Mouse (Mus musculus) embryo, embryonic 10.5 days (tissue): Measurements from ENCODE around the gene Pard6b.
"Not testable (repeated sequence)": the region's sequence is repeated elsewhere in the genome, so short reads cannot be mapped to it uniquely, and the experiment has no call there.

Experiments
- DNase-seq: peaks from one replicate; pipeline ENCODE4 v3.0.0-alpha.2; 2015; ENCODE audit warnings: low spot score

The Pard6b gene

GRCm38 (mm10) chr2:168080431-168081246, at the start of gene Pard6b:
Pard6b (plus strand) TSS chr2:168081004.
- peak; percentile 98 for DNase-seq

- DNase-seq: no peak
Measured at GRCm38 (mm10) chr2:168031842-168032241, 49.0 kb upstream of the Pard6b start.

GRCm38 (mm10) chr2:168033905-168034304, 46.9 kb upstream of the Pard6b start:
- DNase-seq: no peak

GRCm38 (mm10) chr2:168035907-168036306, 44.9 kb upstream of the Pard6b start:
- DNase-seq: no peak

GRCm38 (mm10) chr2:168037063-168037462, 43.7 kb upstream of the Pard6b start:
- DNase-seq: peak; percentile 55

- DNase-seq: no peak
Measured at GRCm38 (mm10) chr2:168040751-168041150, 40.1 kb upstream of the Pard6b start.

- no peak for DNase-seq
Measured at GRCm38 (mm10) chr2:168042019-168042418, 38.8 kb upstream of the Pard6b start.

- no peak for DNase-seq
Measured at GRCm38 (mm10) chr2:168044681-168045287, 36.0 kb upstream of the Pard6b start.

GRCm38 (mm10) chr2:168045357-168045756, 35.4 kb upstream of the Pard6b start:
- no peak for DNase-seq

- no peak for DNase-seq
Measured at GRCm38 (mm10) chr2:168045771-168046170, 35.0 kb upstream of the Pard6b start.

- DNase-seq: no peak
Measured at GRCm38 (mm10) chr2:168046467-168046866, 34.3 kb upstream of the Pard6b start.

- DNase-seq: no peak
Measured at GRCm38 (mm10) chr2:168049002-168049635, 31.7 kb upstream of the Pard6b start.

GRCm38 (mm10) chr2:168050000-168050942, 30.5 kb upstream of the Pard6b start:
- DNase-seq: peak; percentile 55

- DNase-seq: no peak
Measured at GRCm38 (mm10) chr2:168052156-168052555, 28.6 kb upstream of the Pard6b start.

GRCm38 (mm10) chr2:168052689-168053088, 28.1 kb upstream of the Pard6b start:
- DNase-seq: peak; percentile 58

GRCm38 (mm10) chr2:168054142-168054541, 26.7 kb upstream of the Pard6b start:
- no peak for DNase-seq

GRCm38 (mm10) chr2:168055910-168056665, 24.7 kb upstream of the Pard6b start:
- peak; percentile 65 for DNase-seq

GRCm38 (mm10) chr2:168056666-168056933, 24.2 kb upstream of the Pard6b start:
- no peak for DNase-seq

GRCm38 (mm10) chr2:168057876-168058275, 22.9 kb upstream of the Pard6b start:
- not testable (repeated sequence) for DNase-seq

GRCm38 (mm10) chr2:168058488-168059199, 22.2 kb upstream of the Pard6b start:
- no peak for DNase-seq
